Comparison of ENCODE assay signal across 26 mouse cellular contexts in genomic region chr8:64335495-64335894, GRCm38 (mm10).
DNase-seq lines count a peak whose midpoint lies in the region; TF ChIP-seq lines count a peak whose summit lies in the region.
"Had no signal": no experiment of that assay in that cellular context is flagged by ENCODE, and none has a peak within 500 bp of the region (broad histone marks: within the 10 kb centered on the region; RNA-seq: fewer than 3 reads in every experiment).

No protein-coding gene starts in this region.

- H3K27ac ChIP-seq in embryonic fibroblast, embryonic 13.5 days (ENCODE audit: insufficient read depth, low read length) = peak overlapping the region; percentile 44; the same call in 1 of the 2 replicates
- no peak overlapping the region for H3K27ac ChIP-seq in kidney, adult 2 months (ENCODE audit: insufficient read depth, low read depth, low read length)
- H3K27ac ChIP-seq: embryonic facial prominence, embryonic 15.5 days; gastrocnemius, adult 2 months; hindbrain, embryonic 13.5 days; limb, embryonic 13.5 days; neural tube, embryonic 15.5 days; stomach, embryonic 15.5 days had no signal

- H3K4me1 ChIP-seq in embryonic fibroblast, embryonic 13.5 days (ENCODE audit: control insufficient read depth, insufficient read depth, low read length) = peaks cover 2% of the 10 kb centered on the region; the same call in 1 of the 2 replicates
- H3K4me1 ChIP-seq in kidney, adult 2 months (ENCODE audit: control insufficient read depth, insufficient read depth, low read length) = no peaks in the 10 kb centered on the region
- H3K4me1 ChIP-seq: embryonic facial prominence, embryonic 15.5 days; hindbrain, embryonic 13.5 days; neural tube, embryonic 15.5 days; stomach, embryonic 15.5 days had no signal

- peak; percentile 14 for DNase-seq in layer of hippocampus, adult 9-11 months
- DNase-seq in layer of hippocampus, adult 9-10 months (ENCODE audit: low spot score) = no peak
- peak; percentile 67 to 81 for DNase-seq in cerebellum, adult 18-20 months
- DNase-seq in cerebellum, postnatal 10 days = peak; percentile 8 to 21
- DNase-seq in lung, postnatal 10 days = no peak
- no peak for DNase-seq in adrenal gland, postnatal 25 days
- DNase-seq in kidney, adult 2 months = no peak
- DNase-seq: adrenal gland, postnatal 10 days; B cell, adult 2 months; gastrocnemius, adult 2 months; gastrocnemius, postnatal 36 days; heart, adult 18-20 months; heart, postnatal 4 days; kidney, adult 9 months; kidney, postnatal 10 days; lung, postnatal 4 days; midbrain, embryonic 14.5 days; retina, postnatal 1 day; right cerebral cortex, postnatal 25 days; thymus, postnatal 14 days had no signal

- no peaks in the 10 kb centered on the region for H3K36me3 ChIP-seq in kidney, adult 2 months (ENCODE audit: control insufficient read depth, insufficient read depth, low read length)
- H3K36me3 ChIP-seq: embryonic facial prominence, embryonic 15.5 days; hindbrain, embryonic 13.5 days; limb, embryonic 13.5 days; neural tube, embryonic 15.5 days; stomach, embryonic 15.5 days had no signal

- no peak overlapping the region for H3K4me3 ChIP-seq in embryonic fibroblast, embryonic 13.5 days (ENCODE audit: insufficient read depth, low read length)
- H3K4me3 ChIP-seq in kidney, adult 2 months (ENCODE audit: insufficient read depth, low read depth, low read length) = no peak overlapping the region
- H3K4me3 ChIP-seq: embryonic facial prominence, embryonic 15.5 days; gastrocnemius, adult 2 months; hindbrain, embryonic 13.5 days; limb, embryonic 13.5 days; neural tube, embryonic 15.5 days; stomach, embryonic 15.5 days had no signal

- TF ChIP-seq CTCF in embryonic fibroblast, embryonic 13.5 days (IDR thresholded peaks at IDR 0.05; ENCODE audit: borderline replicate concordance, insufficient read depth, low read length) = no peak
- TF ChIP-seq CTCF in kidney, adult 2 months (conservative IDR thresholded peaks at IDR 0.05; ENCODE audit: insufficient read depth, insufficient read length, low read depth, low read length) = no peak

- no peak for TF ChIP-seq POLR2A in embryonic fibroblast, embryonic 13.5 days (IDR thresholded peaks at IDR 0.05; ENCODE audit: low read depth, low read length)
- TF ChIP-seq POLR2A in kidney, adult 2 months (IDR thresholded peaks at IDR 0.05; ENCODE audit: low read depth, low read length) = no peak

- 36% methylated on average over 5 of the region's 5 CpGs for WGBS in kidney, adult 2 months

- H3K27me3 ChIP-seq in kidney, adult 2 months (replicated peaks; ENCODE audit: control insufficient read depth, insufficient read depth, low read length) = no peaks in the 10 kb centered on the region
- H3K27me3 ChIP-seq: embryonic facial prominence, embryonic 15.5 days; hindbrain, embryonic 13.5 days; limb, embryonic 13.5 days; neural tube, embryonic 15.5 days; stomach, embryonic 15.5 days had no signal

Comparison
In these comparisons a context has a peak if more than half of its experiments do, and no peak if none do; other contexts are left out.
1. DNase-seq: peak in layer of hippocampus, adult 9-11 months (single experiment), cerebellum, adult 18-20 months (2 of 2) and cerebellum, postnatal 10 days (2 of 2); none in layer of hippocampus, adult 9-10 months (single experiment), lung, postnatal 10 days (single experiment), adrenal gland, postnatal 25 days (single experiment) and kidney, adult 2 months (single experiment).